Mouse (Mus musculus): Measurements from ENCODE around the gene Snap25.

DNA sequence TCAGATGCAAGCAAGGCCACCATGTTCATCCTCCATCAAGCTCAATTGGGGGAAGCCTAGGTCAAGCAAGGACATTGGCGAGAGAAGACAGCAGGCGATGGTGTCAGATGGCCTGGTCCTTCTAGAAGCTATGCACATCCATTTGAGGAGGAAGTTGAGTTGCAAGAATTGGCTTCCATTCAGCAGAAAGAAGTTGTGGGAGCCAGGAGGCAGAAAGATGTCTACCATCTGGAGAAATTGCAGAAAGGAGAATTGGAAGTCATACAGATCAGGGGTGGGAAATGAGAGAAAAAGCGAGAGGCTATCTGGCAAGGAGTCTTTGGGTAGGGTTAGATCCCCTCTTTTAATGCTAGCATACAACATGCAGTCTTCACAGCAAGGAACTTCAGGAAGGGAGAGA lies 44.1 kb upstream of the Snap25 start:
- TF ChIP-seq CTCF (IDR thresholded peaks at IDR 0.05; ENCODE audit: borderline replicate concordance, insufficient read depth, low read length) = no peak
- no peak for TF ChIP-seq POLR2A (IDR thresholded peaks at IDR 0.05; ENCODE audit: low read depth, low read length)
